Mouse (Mus musculus): Measurements from ENCODE around the gene Atxn7. TPM values are rescaled to one million over a fixed set of nuclear protein-coding genes. Genes with fewer than 3 reads are reported as not detected.

Atxn7 gene
- polyA plus RNA-seq, 1 experiment: not detected

DNA sequence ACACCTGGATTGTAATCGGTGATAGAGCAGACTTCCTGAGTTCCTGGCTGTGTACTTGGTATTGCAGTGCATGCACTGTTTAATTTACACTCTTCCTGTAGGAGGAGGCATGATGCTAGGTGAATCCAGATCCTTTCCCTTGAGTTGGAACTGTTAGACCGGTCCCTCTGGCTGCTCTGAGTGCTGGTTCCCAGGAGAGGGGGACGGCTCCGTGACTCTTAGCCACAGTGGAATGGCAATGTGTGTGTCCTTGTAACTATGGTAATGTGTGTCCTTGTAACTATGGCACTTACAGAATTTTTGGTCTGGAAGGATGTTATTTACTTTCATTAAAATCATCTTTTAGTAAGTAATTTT lies 103.9 kb downstream of the Atxn7 start:
- no peak for TF ChIP-seq POLR2A (IDR thresholded peaks at IDR 0.05; ENCODE audit: insufficient read depth, low read depth, low read length)
- no peak for TF ChIP-seq CTCF (IDR thresholded peaks at IDR 0.05; ENCODE audit: insufficient read depth, low read depth, low read length)
- 0 out of 2 replicates have a peak overlapping the region, but pooled peaks have one; percentile 25 for H3K27ac ChIP-seq (ENCODE audit: insufficient read depth, low read depth, low read length)
- WGBS: 43% methylated on average over 4 of the region's 4 CpGs
- no peak overlapping the region for H3K4me3 ChIP-seq (ENCODE audit: insufficient read depth, low read depth, low read length)
- H3K4me1 ChIP-seq (ENCODE audit: control insufficient read depth, insufficient read depth, low read length): peaks cover 9% of the 10 kb centered on the region; the same call in 1 of the 2 replicates

DNA sequence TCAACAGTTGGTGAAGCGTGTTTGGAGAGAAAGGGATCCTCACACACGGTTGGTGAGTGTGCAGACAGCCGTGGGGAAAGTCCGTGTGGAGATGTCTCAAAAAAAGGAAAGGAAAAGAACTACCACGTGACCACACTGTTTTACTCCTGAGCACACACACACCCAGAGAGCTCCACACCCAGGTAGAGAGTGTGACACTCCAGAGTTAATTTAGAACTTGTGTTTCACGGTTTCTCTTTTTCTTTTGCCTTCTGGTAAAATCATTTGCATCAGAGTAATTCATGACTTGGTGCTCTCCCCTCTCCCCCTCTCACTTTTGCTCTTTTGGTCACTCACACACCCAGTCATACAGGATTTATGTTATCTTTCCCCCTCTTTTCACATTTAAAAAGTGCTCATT lies 105.0 kb downstream of the Atxn7 start:
- peaks cover 9% of the 10 kb centered on the region; the same call in 1 of the 2 replicates for H3K4me1 ChIP-seq (ENCODE audit: control insufficient read depth, insufficient read depth, low read length)
- no peak overlapping the region for H3K27ac ChIP-seq (ENCODE audit: insufficient read depth, low read depth, low read length)
- no peak overlapping the region for H3K4me3 ChIP-seq (ENCODE audit: insufficient read depth, low read depth, low read length)
- TF ChIP-seq POLR2A (IDR thresholded peaks at IDR 0.05; ENCODE audit: insufficient read depth, low read depth, low read length) (no peak), CTCF (IDR thresholded peaks at IDR 0.05; ENCODE audit: insufficient read depth, low read depth, low read length) (no peak)
- WGBS: 81% methylated on average over 6 of the region's 6 CpGs

GRCm38 (mm10) chr14:14067648-14068472 lies 106.6 kb downstream of the Atxn7 start:
- TF ChIP-seq CTCF (IDR thresholded peaks at IDR 0.05; ENCODE audit: insufficient read depth, low read depth, low read length): no peak
- H3K4me3 ChIP-seq (ENCODE audit: insufficient read depth, low read depth, low read length): peak overlapping the region; percentile 35

DNA sequence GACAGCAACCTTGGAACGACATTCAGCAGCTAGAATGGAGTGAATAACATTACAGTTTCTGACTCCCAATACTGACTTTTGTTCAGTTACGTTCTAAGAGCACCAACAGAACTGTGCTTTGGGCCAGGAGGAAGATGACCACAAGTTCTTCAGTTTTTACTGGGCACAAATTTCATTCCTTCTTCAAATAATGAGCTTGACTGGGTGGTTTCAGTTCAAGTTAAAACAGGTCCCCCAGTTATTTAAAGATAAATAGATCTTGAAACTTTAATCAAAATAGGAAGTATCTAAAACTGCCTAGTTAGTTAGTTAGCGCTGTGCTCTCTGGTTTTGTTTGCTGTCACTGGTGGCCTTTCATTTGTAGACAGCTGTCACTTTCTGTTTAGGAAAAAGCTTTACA lies 107.3 kb downstream of the Atxn7 start:
- H3K4me1 ChIP-seq (ENCODE audit: control insufficient read depth, insufficient read depth, low read length): peaks cover 9% of the 10 kb centered on the region; the same call in 1 of the 2 replicates
- H3K27ac ChIP-seq (ENCODE audit: insufficient read depth, low read depth, low read length): no peak overlapping the region
- TF ChIP-seq CTCF (IDR thresholded peaks at IDR 0.05; ENCODE audit: insufficient read depth, low read depth, low read length): no peak
- no peak for TF ChIP-seq POLR2A (IDR thresholded peaks at IDR 0.05; ENCODE audit: insufficient read depth, low read depth, low read length)
- WGBS: 68% methylated on average over 3 of the region's 3 CpGs
- H3K4me3 ChIP-seq (ENCODE audit: insufficient read depth, low read depth, low read length): no peak overlapping the region

More at GRCm38 (mm10) chr14:14067648-14068472, 106.6 kb downstream of the Atxn7 start:
- H3K27ac ChIP-seq (ENCODE audit: insufficient read depth, low read depth, low read length): peak overlapping the region; percentile 93
- 34% methylated on average over 10 of the region's 10 CpGs for WGBS
- H3K4me1 ChIP-seq (ENCODE audit: control insufficient read depth, insufficient read depth, low read length): peaks cover 9% of the 10 kb centered on the region; the same call in 1 of the 2 replicates

DNA sequence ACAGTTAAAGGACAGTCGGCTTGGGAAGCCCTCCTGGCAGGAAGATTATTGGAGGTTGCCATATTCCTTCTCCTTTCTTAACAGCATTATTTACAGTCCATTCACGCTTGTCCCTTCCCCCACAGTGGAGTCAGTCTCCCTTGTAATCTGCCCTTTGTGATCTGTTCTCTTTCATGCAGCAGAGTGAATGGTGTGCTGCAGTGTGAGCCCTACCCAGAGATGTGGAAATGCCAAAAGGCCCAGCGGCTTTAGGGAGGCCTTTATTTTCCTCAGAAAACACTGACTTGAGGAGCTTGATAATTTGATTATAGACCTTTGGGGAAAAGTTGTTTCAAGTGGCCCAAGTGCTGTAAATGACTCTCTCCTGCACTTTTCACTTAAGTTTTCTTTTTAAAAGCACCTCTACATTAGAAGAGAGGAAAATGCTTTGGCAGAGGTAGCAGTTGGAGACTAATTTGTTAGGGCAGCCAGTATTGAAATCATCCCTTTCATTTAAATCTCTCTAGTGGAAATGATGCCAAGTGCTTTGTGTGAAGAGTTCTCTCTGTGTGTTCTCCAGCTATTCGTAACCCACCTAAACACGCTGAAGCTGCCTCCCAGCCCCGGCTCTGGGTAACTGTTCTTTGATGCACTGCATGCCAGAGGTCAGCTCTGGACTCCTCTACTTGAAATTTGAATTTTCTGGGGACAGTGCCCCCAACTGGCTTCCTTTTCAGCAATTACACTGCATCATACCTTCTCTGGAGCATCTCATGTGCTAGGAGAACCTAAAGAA lies 109.5 kb downstream of the Atxn7 start:
- Histone ChIP-seq H3K27ac (ENCODE audit: insufficient read depth, low read depth, low read length) (0 out of 2 replicates have a peak overlapping the region, but pooled peaks have one; percentile 41), H3K4me1 (ENCODE audit: control insufficient read depth, insufficient read depth, low read length) (peaks cover 5% of the 10 kb centered on the region; the same call in 1 of the 2 replicates), H3K4me3 (ENCODE audit: insufficient read depth, low read depth, low read length) (no peak overlapping the region)
- TF ChIP-seq CTCF (IDR thresholded peaks at IDR 0.05; ENCODE audit: insufficient read depth, low read depth, low read length) (no peak), POLR2A (IDR thresholded peaks at IDR 0.05; ENCODE audit: insufficient read depth, low read depth, low read length) (no peak)
- WGBS: 40% methylated on average over 6 of the region's 6 CpGs

DNA sequence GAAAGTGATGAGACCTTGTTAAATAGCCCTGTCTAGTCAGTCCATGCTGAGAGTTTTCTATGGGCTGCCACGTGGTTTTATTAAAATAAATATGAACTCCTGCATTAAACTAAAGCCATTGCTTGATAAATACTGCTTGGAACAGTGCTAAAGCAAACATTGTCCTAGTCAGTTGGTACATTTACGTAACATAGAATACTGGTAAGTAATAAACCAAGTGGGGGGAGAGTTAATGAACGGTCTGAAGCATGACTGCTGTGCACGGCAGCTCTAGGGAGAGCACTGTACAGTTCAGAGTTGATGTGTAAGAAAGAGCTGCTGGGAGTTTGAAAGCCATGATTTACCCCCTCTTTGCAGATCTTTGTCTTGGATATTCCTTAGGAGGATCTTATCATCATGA lies 110.2 kb downstream of the Atxn7 start:
- WGBS: 51% methylated on average over 4 of the region's 4 CpGs
- peaks cover 5% of the 10 kb centered on the region; the same call in 1 of the 2 replicates for H3K4me1 ChIP-seq (ENCODE audit: control insufficient read depth, insufficient read depth, low read length)
- H3K27ac ChIP-seq (ENCODE audit: insufficient read depth, low read depth, low read length): no peak overlapping the region
- no peak overlapping the region for H3K4me3 ChIP-seq (ENCODE audit: insufficient read depth, low read depth, low read length)
- no peak for TF ChIP-seq POLR2A (IDR thresholded peaks at IDR 0.05; ENCODE audit: insufficient read depth, low read depth, low read length)
- TF ChIP-seq CTCF (IDR thresholded peaks at IDR 0.05; ENCODE audit: insufficient read depth, low read depth, low read length): no peak

DNA sequence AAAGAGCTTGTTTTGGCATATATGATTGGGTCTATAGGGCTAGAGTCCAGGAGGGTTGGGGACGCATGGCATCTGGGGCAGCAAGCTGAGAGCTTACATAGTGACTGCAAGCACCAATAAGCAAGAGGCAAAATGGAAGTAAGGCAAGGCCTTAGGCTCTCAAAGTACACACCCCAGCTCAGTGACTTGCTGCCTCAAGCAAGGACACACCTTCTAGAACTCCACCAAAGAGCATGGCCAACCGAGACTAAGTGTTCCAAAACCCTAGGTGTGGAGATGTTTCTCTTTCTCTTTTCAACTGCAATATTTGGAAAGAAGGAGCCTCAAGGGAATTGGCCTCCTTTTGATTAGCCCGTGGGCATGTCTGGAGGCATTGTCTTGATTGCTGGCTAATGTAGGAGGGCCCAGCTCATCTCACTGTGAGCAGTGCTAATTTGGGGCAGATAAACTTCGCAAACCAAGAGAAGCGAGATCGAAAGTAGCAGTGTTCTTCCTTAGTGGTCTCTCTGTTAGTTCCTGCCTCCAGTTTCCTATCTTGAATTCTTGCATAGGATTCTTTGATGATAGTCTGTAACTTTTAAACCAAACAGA lies 119.5 kb downstream of the Atxn7 start:
- H3K27ac ChIP-seq (ENCODE audit: insufficient read depth, low read depth, low read length): no peak overlapping the region
- 91% methylated on average over 6 of the region's 6 CpGs for WGBS
- TF ChIP-seq POLR2A (IDR thresholded peaks at IDR 0.05; ENCODE audit: insufficient read depth, low read depth, low read length) (no peak), CTCF (IDR thresholded peaks at IDR 0.05; ENCODE audit: insufficient read depth, low read depth, low read length) (no peak)
- no peak overlapping the region for H3K4me3 ChIP-seq (ENCODE audit: insufficient read depth, low read depth, low read length)
- no peaks in the 10 kb centered on the region for H3K4me1 ChIP-seq (ENCODE audit: control insufficient read depth, insufficient read depth, low read length)

GRCm38 (mm10) chr14:14083811-14084210 lies 122.6 kb downstream of the Atxn7 start:
- no peak overlapping the region for H3K4me3 ChIP-seq (ENCODE audit: insufficient read depth, low read depth, low read length)
- H3K4me1 ChIP-seq (ENCODE audit: control insufficient read depth, insufficient read depth, low read length): no peaks in the 10 kb centered on the region
- TF ChIP-seq CTCF (IDR thresholded peaks at IDR 0.05; ENCODE audit: insufficient read depth, low read depth, low read length) (no peak), POLR2A (IDR thresholded peaks at IDR 0.05; ENCODE audit: insufficient read depth, low read depth, low read length) (no peak)
- 92% methylated on average over 8 of the region's 8 CpGs for WGBS
- no peak overlapping the region for H3K27ac ChIP-seq (ENCODE audit: insufficient read depth, low read depth, low read length)
